Mouse (Mus musculus) WW6 (cell line): ENCODE results near the gene Kif6.

Experiments used
- DNase-seq: peaks from one replicate; pipeline ENCODE4 v3.0.0-alpha.2; 2013; ENCODE audit warnings: low read depth, low spot score

Gene Kif6

GRCm38 (mm10) chr17:49736364-49736763 lies 121.4 kb downstream of the Kif6 start:
- DNase-seq: no peak

- DNase-seq: no peak
These were observed 122.4 kb downstream of the Kif6 start for GRCm38 (mm10) chr17:49737217-49737774.

GRCm38 (mm10) chr17:49738351-49738750 lies 123.4 kb downstream of the Kif6 start:
- DNase-seq: no peak

GRCm38 (mm10) chr17:49739896-49740679 lies 125.2 kb downstream of the Kif6 start:
- DNase-seq: no peak

GRCm38 (mm10) chr17:49741172-49741571 lies 126.2 kb downstream of the Kif6 start:
- no peak for DNase-seq

- DNase-seq: no peak
These were observed 127.0 kb downstream of the Kif6 start for GRCm38 (mm10) chr17:49741927-49742326.

- DNase-seq: no peak
These were observed 128.9 kb downstream of the Kif6 start for GRCm38 (mm10) chr17:49743580-49744463.

GRCm38 (mm10) chr17:49750889-49751324 lies 136.0 kb downstream of the Kif6 start:
- DNase-seq: no peak

GRCm38 (mm10) chr17:49753874-49754273 lies 138.9 kb downstream of the Kif6 start:
- no peak for DNase-seq

GRCm38 (mm10) chr17:49756862-49757261 lies 141.9 kb downstream of the Kif6 start:
- no peak for DNase-seq

- no peak for DNase-seq
These were observed 144.1 kb downstream of the Kif6 start for GRCm38 (mm10) chr17:49759047-49759446.

- no peak for DNase-seq
These were observed 146.3 kb downstream of the Kif6 start for GRCm38 (mm10) chr17:49761260-49761659.

- DNase-seq: no peak
These were observed 146.9 kb downstream of the Kif6 start for GRCm38 (mm10) chr17:49761838-49762237.

GRCm38 (mm10) chr17:49764963-49765362 lies 150.0 kb downstream of the Kif6 start:
- DNase-seq: no peak

GRCm38 (mm10) chr17:49767717-49768370 lies 152.9 kb downstream of the Kif6 start:
- no peak for DNase-seq

GRCm38 (mm10) chr17:49771703-49772315 lies 156.9 kb downstream of the Kif6 start:
- DNase-seq: no peak

GRCm38 (mm10) chr17:49777115-49777839 lies 162.3 kb downstream of the Kif6 start:
- DNase-seq: no peak

GRCm38 (mm10) chr17:49779066-49779465 lies 164.1 kb downstream of the Kif6 start:
- DNase-seq: no peak

GRCm38 (mm10) chr17:49779576-49779975 lies 164.6 kb downstream of the Kif6 start:
- no peak for DNase-seq

- DNase-seq: no peak
These were observed 170.9 kb downstream of the Kif6 start for GRCm38 (mm10) chr17:49785851-49786250.

GRCm38 (mm10) chr17:49787351-49787750 lies 172.4 kb downstream of the Kif6 start:
- no peak for DNase-seq
